Mouse (Mus musculus) right cerebral cortex, postnatal 25 days (tissue): Measurements from ENCODE around the gene Rpl9-ps1.

ENCODE experiments used
- DNase-seq: peaks from one replicate; pipeline ENCODE4 v3.0.0; 2022

Gene Rpl9-ps1

DNA sequence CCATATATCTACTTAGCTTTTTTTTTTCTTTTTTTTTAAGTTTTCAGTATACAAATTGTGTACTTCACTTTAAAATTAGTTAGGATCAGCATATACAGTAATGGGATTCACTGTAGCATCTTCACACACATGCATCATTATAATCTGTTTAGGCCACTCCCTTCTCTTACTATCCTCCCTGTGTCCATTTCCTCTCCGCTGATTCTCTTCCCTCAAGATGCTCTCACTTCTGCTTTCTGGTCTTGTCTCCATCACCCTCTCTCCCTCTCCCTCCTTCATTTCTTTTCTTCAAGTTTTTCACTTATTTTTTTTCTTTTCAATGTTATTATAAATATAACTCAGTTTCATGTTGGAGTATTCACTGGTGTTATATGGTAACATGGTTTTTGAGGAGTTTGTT, 26.4 kb downstream of the Rpl9-ps1 start:
- no peak for DNase-seq

DNA sequence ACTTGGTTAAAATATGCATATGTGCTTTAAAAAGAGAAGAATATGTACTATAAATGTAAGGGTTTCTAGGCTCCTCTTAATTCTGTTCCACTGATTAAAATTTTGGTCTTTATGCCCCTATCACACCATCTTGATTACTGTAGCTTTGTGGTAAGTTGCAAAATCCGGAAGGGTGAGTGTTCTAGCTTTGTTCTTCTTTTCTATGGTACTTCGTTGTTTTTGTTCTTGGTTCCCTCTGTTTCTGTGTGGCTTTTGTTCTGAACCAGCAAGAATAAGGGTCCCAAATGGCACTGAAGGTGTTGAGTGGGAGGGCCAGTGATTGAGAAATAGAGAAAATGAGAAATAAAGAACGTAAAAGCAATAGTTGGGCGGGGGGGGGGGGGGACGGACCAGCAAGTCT, 27.2 kb downstream of the Rpl9-ps1 start:
- DNase-seq: no peak

- DNase-seq: no peak
These were observed 28.8 kb downstream of the Rpl9-ps1 start for GRCm38 (mm10) chr11:83616586-83616985.

GRCm38 (mm10) chr11:83610900-83611299, 34.5 kb downstream of the Rpl9-ps1 start:
- no peak for DNase-seq

DNA sequence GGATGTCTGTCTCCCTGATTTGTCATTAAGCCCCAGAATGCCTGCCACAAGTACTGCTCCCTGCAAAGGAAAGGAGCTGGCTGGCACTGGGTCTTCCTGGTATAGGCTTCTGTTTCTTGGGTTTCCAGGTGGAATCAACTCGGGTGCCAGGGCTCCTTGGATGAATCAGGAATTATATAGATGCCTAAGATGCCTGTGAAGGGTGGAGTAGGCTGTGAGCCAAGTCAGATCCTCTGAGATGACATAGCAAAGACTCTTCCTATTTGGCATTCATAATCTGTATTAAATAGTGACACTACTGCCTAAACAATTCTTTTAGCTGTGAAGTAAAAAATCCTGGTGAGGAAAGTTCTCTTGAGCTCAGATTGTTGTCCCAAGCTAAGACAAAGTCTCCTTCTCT, 39.0 kb downstream of the Rpl9-ps1 start:
- no peak for DNase-seq

DNA sequence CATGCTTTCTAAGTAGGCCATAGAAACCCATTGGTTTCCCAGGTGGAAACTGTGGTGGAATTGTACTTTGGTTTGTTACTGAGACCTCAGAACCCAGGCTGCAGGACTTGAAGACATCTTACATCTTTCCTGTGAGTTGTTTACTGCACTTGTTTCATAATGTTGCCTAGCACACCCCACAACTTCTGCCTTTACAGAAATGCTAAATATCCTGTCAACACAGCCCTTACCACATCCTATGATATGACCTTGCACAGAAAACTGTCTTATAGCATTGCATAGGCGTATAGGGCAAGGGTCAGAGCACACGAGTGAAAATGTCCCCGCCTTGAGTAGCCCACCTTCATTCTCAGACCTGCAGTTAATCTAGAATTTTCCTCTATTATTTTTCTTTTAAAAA, 39.9 kb downstream of the Rpl9-ps1 start:
- no peak for DNase-seq

DNA sequence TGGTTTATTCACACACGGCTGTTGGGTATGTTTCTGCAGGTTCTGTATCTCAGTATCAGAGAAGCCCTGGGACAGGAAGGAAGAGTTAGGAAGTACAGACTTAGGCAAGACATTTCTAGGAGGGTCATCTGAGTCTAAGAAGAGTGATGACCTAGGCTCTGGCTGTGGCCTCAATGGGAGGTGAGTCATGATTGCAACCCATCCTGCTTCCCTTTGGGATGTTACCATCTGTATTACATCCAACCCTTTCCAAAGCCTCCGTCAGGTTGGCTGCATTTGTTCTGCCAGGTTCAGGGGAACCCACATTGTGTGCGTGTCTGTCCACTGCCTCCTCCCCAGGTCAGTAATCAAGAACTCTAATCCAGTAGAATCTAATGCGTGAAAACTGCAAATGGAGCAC, 40.7 kb downstream of the Rpl9-ps1 start:
- no peak for DNase-seq

- DNase-seq: no peak
These were observed 42.0 kb downstream of the Rpl9-ps1 start for GRCm38 (mm10) chr11:83603399-83603798.

DNA sequence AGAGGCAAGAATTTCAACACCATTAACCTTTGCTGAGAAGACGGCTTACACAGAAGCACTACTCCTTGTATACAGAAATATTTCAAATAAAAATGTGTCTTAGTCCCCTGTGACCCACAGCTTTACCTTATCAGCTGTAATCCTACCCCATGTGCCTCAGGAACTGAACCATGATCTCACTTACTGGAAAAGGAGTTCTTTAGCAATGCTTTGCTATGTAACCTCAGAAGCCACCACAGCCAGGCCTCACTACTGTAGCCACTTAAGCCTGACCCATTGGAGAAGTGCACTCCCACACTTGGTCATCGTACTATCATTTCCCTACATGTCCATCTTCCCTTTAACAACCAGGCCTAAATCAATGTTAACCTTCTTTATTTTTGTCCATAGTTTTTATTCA, 44.8 kb downstream of the Rpl9-ps1 start:
- no peak for DNase-seq

- no peak for DNase-seq
These were observed 46.4 kb downstream of the Rpl9-ps1 start for GRCm38 (mm10) chr11:83598991-83599390.

DNA sequence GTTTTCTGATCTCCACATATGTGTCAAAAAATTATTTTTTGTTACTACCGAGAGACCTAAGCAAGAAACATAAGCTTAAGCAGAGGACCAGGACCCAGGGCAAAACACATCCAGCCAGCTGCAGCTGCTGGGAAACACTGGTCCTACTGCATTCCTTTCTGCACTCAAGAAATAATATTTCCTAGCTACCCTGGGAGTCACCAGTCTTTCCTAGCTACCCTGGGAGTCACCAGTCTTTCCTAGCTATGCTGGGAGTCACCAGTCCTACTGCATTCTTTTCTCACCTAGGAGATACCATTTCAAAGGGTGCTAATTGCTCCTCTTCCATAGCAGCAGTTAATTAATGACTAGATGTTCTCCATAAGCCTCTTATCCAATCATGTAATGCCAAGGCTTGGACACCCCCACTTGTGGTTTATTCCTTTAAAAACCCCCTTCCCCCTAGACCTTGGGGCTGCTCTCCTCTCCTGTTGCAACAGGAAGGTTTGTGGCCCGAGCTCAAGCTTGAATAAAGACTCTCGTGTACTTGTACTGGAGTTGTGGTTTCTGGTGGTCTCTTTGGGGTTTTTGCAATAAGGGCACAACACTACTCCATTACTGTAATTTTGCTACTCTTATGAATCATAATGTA, 47.1 kb downstream of the Rpl9-ps1 start:
- DNase-seq: no peak

GRCm38 (mm10) chr11:83597796-83598195, 47.6 kb downstream of the Rpl9-ps1 start:
- no peak for DNase-seq

DNA sequence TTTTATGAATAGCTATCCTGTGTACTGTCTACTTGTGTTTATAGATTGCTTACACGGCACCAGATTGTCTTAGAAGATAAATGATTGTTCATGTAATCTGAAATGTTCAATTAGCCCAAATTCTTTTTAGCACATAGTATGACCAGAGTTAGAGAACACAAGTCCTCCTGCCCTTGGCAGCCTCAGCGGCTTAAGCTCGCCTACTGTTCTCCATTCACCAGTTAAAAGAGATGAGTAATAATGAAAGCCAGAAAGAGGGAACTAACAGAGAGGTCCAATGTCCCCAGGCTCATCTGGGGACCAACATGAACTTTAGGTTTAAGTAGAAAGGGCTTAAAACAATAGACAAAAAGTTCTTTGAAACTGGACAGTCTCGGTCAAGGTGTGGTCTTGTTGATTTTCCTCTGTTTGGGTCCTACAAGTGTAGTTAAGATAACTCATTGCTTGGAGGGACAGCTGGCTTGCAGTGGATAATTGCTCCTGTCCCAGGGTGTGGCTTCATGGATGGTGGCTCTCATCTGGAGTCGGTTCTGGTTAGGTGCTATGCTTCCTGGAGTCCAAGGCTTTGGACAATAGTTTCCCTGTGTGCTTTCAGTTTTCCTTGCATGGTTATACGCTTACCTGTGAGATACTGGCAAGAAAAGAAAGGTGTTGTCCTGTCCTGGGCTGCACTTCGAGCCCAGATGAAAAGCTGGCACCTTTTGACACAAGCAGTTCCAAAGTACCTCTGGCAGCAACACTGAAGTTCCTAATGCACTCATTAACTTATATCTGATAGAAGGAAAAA, 49.6 kb downstream of the Rpl9-ps1 start:
- DNase-seq: no peak
